Mouse (Mus musculus) intestine, embryonic 16.5 days (tissue): Measurements from ENCODE around the gene Mrpl19. TPM values are rescaled to one million over a fixed set of nuclear protein-coding genes. Genes with fewer than 3 reads are reported as not detected.

Experiments
- ATAC-seq: fragments of 200-750 bp; cut with Nextera tagmentation; 2 replicates; pipeline ENCODE4 v1.8.0; 2017; ENCODE audit warnings: moderate TSS enrichment, moderate library complexity
- H3K27ac ChIP-seq: fragments of 300-500 bp; sonication (generic); 2 replicates; pipeline ENCODE4 v1.5.1; 2014; ENCODE audit warnings: mild to moderate bottlenecking, low read length
- H3K27me3 ChIP-seq: fragments of 300-500 bp; sonication (generic); replicated peaks from 2 replicates; pipeline ENCODE4 v1.6.1; 2014; ENCODE audit warnings: low read length, control low read depth, mixed read lengths; ENCODE audit not compliant: control insufficient read depth, insufficient read depth
- H3K36me3 ChIP-seq: fragments of 300-500 bp; sonication (generic); 2 replicates; pipeline ENCODE4 v1.6.1; 2014; ENCODE audit warnings: low read length, control low read depth; ENCODE audit not compliant: control insufficient read depth, insufficient read depth
- H3K4me1 ChIP-seq: fragments of 300-500 bp; sonication (generic); 2 replicates; pipeline ENCODE4 v1.6.1; 2014; ENCODE audit warnings: low read length, control low read depth, mixed read lengths; ENCODE audit not compliant: control insufficient read depth, insufficient read depth
- H3K4me2 ChIP-seq: fragments of 300-500 bp; sonication (generic); 2 replicates; pipeline ENCODE4 v1.6.1; 2014; ENCODE audit warnings: low read depth, low read length, control low read depth
- H3K4me3 ChIP-seq: fragments of 300-500 bp; sonication (generic); 2 replicates; pipeline ENCODE4 v1.5.1; 2014; ENCODE audit warnings: mild to moderate bottlenecking, low read length
- H3K9ac ChIP-seq: fragments of 300-500 bp; sonication (generic); 2 replicates; pipeline ENCODE4 v1.6.1; 2014; ENCODE audit warnings: low read depth, low read length
- H3K9me3 ChIP-seq: fragments of 300-500 bp; sonication (generic); 2 replicates; pipeline ENCODE4 v1.6.1; 2016; ENCODE audit warnings: low read length, control low read depth; ENCODE audit not compliant: control insufficient read depth
- WGBS: fragments of 180-500 bp; shearing (Covaris S2); extraction: QIAGEN DNeasy Blood & Tissue Kit; methylation state at CpG from one replicate; pipeline ENCODE4 v1.1.7; 2014; 5-methylcytosine and 5-hydroxymethylcytosine counted together
- polyA plus RNA-seq: library from polyadenylated mRNA; unstranded; fragments of >200 nt; fragmentation: Nextera tagmentation; extraction: Ambion mirVana; gene quantifications from 2 replicates; pipeline ENCODE4 v1.2.1, GENCODE M21; 2015

Mrpl19 gene
- polyA plus RNA-seq, 1 experiment from 2014 or later: 62.8 TPM

GRCm38 (mm10) chr6:81910302-81910855, 55.4 kb downstream of the Mrpl19 start:
- WGBS: 84% methylated on average over 25 of the region's 25 CpGs
- no peak overlapping the region for H3K9ac ChIP-seq
- no peaks in the 10 kb centered on the region for H3K9me3 ChIP-seq
- no peaks in the 10 kb centered on the region for H3K4me1 ChIP-seq
- H3K36me3 ChIP-seq: no peaks in the 10 kb centered on the region
- no peak for ATAC-seq
- H3K27me3 ChIP-seq: no peaks in the 10 kb centered on the region
- H3K4me2 ChIP-seq: no peak overlapping the region
- no peak overlapping the region for H3K4me3 ChIP-seq
- H3K27ac ChIP-seq: no peak overlapping the region

Other genes with a start within 250 kb of the Mrpl19 start
- 4.6 and 5.3 TPM in 2 replicates for gene Gcfc2, start 42.3 kb downstream of the Mrpl19 start, polyA plus RNA-seq
- 17.4 and 20.3 TPM in 2 replicates for gene Eva1a, start 75.1 kb upstream of the Mrpl19 start, polyA plus RNA-seq